Mouse (Mus musculus) heart, postnatal 0 days (tissue): ENCODE measurements around the gene Mfsd11.

ENCODE experiments used
- CTCF ChIP-seq: IDR thresholded peaks from 2 replicates; pipeline ENCODE4 v1.5.1; 2016; ENCODE audit warnings: antibody characterized with exemption, control low read depth, low read depth
- EP300 ChIP-seq: IDR thresholded peaks from 2 replicates; pipeline ENCODE4 v1.6.1; 2016; ENCODE audit warnings: antibody characterized with exemption, low read depth

GRCm38 (mm10) chr11:116914267-116914885 is 62.1 kb downstream of the Mfsd11 start:
- TF ChIP-seq EP300 (no peak), CTCF (no peak)
